Mouse (Mus musculus): ENCODE measurements around the gene Eif3k. TPM values are rescaled to one million over a fixed set of nuclear protein-coding genes. Genes with fewer than 3 reads are reported as not detected.

The Eif3k gene
- total and polyA plus RNA-seq, 3 experiments, result 156 to 221 (median 177) TPM

GRCm38 (mm10) chr7:28993402-28993801 is 11.7 kb upstream of the Eif3k start:
- 79% methylated on average over 3 of the region's 3 CpGs for WGBS
- Histone ChIP-seq H3K4me1 (ENCODE audit: control insufficient read depth, insufficient read depth, low read length) (no peaks in the 10 kb centered on the region), H3K27ac (no peak overlapping the region), H3K27me3 (ENCODE audit: control insufficient read depth, insufficient read depth, low read length) (no peaks in the 10 kb centered on the region), H3K36me3 (ENCODE audit: control insufficient read depth, insufficient read depth, low read length) (no peaks in the 10 kb centered on the region), H3K4me3 (no peak overlapping the region), H3K9ac (ENCODE audit: low read depth, low read length) (no peak overlapping the region), H3K79me2 (replicated peaks; ENCODE audit: control insufficient read depth, insufficient read depth, low read length) (no peaks in the 10 kb centered on the region)
- TF ChIP-seq POLR2A (IDR thresholded peaks at IDR 0.05; ENCODE audit: insufficient read depth, low read depth, low read length) (no peak), EP300 (IDR thresholded peaks at IDR 0.05; ENCODE audit: insufficient read depth, low read depth, low read length) (no peak), CTCF (IDR thresholded peaks at IDR 0.05) (no peak)
- intact Hi-C loops (cut with DNase I), result no loop called here
- no peak for DNase-seq

- no peak overlapping the region for H3K4me3 ChIP-seq
- intact Hi-C loops (cut with DNase I), result no loop called here
- 76% methylated on average over 3 of the region's 3 CpGs for WGBS
Observed at GRCm38 (mm10) chr7:28992997-28993396, 11.3 kb upstream of the Eif3k start.

GRCm38 (mm10) chr7:28991616-28992015 is 10.0 kb upstream of the Eif3k start:
- TF ChIP-seq EP300 (IDR thresholded peaks at IDR 0.05; ENCODE audit: insufficient read depth, low read depth, low read length), result no peak
- TF ChIP-seq CTCF (IDR thresholded peaks at IDR 0.05), result peak; percentile 51
- DNase-seq, result no peak
- Histone ChIP-seq H3K36me3 (ENCODE audit: control insufficient read depth, insufficient read depth, low read length) (no peaks in the 10 kb centered on the region), H3K27ac (no peak overlapping the region), H3K4me1 (ENCODE audit: control insufficient read depth, insufficient read depth, low read length) (no peaks in the 10 kb centered on the region), H3K79me2 (replicated peaks; ENCODE audit: control insufficient read depth, insufficient read depth, low read length) (no peaks in the 10 kb centered on the region), H3K9ac (ENCODE audit: low read depth, low read length) (no peak overlapping the region), H3K27me3 (ENCODE audit: control insufficient read depth, insufficient read depth, low read length) (no peaks in the 10 kb centered on the region), H3K4me3 (no peak overlapping the region)
- 73% methylated on average over 5 of the region's 5 CpGs for WGBS
- intact Hi-C loops (cut with DNase I), result no loop called here

More at GRCm38 (mm10) chr7:28992997-28993396, 11.3 kb upstream of the Eif3k start:
- TF ChIP-seq CTCF (IDR thresholded peaks at IDR 0.05) (no peak), EP300 (IDR thresholded peaks at IDR 0.05; ENCODE audit: insufficient read depth, low read depth, low read length) (no peak), POLR2A (IDR thresholded peaks at IDR 0.05; ENCODE audit: insufficient read depth, low read depth, low read length) (no peak)
- no peaks in the 10 kb centered on the region for H3K36me3 ChIP-seq (ENCODE audit: control insufficient read depth, insufficient read depth, low read length)
- no peak for DNase-seq
- H3K4me1 ChIP-seq (ENCODE audit: control insufficient read depth, insufficient read depth, low read length), result no peaks in the 10 kb centered on the region
- H3K27ac ChIP-seq, result no peak overlapping the region
- no peaks in the 10 kb centered on the region for H3K79me2 ChIP-seq (replicated peaks; ENCODE audit: control insufficient read depth, insufficient read depth, low read length)
- no peak overlapping the region for H3K9ac ChIP-seq (ENCODE audit: low read depth, low read length)
- no peaks in the 10 kb centered on the region for H3K27me3 ChIP-seq (ENCODE audit: control insufficient read depth, insufficient read depth, low read length)

- 60% methylated on average over 14 of the region's 14 CpGs for WGBS
- Histone ChIP-seq H3K79me2 (replicated peaks; ENCODE audit: control insufficient read depth, insufficient read depth, low read length) (no peaks in the 10 kb centered on the region), H3K9ac (ENCODE audit: low read depth, low read length) (no peak overlapping the region), H3K36me3 (ENCODE audit: control insufficient read depth, insufficient read depth, low read length) (no peaks in the 10 kb centered on the region), H3K4me1 (ENCODE audit: control insufficient read depth, insufficient read depth, low read length) (no peaks in the 10 kb centered on the region), H3K4me3 (no peak overlapping the region), H3K27me3 (ENCODE audit: control insufficient read depth, insufficient read depth, low read length) (no peaks in the 10 kb centered on the region), H3K27ac (no peak overlapping the region)
- TF ChIP-seq EP300 (IDR thresholded peaks at IDR 0.05; ENCODE audit: insufficient read depth, low read depth, low read length) (no peak), POLR2A (IDR thresholded peaks at IDR 0.05; ENCODE audit: insufficient read depth, low read depth, low read length) (no peak), CTCF (IDR thresholded peaks at IDR 0.05) (no peak)
- no peak for DNase-seq
- intact Hi-C loops (cut with DNase I), result no loop called here
Observed at GRCm38 (mm10) chr7:28990766-28991273, 9.2 kb upstream of the Eif3k start.

GRCm38 (mm10) chr7:28985207-28985606 is 3.5 kb upstream of the Eif3k start:
- DNase-seq, result no peak
- Histone ChIP-seq H3K36me3 (ENCODE audit: control insufficient read depth, insufficient read depth, low read length) (no peaks in the 10 kb centered on the region), H3K79me2 (replicated peaks; ENCODE audit: control insufficient read depth, insufficient read depth, low read length) (no peaks in the 10 kb centered on the region), H3K9ac (ENCODE audit: low read depth, low read length) (no peak overlapping the region), H3K4me3 (no peak overlapping the region), H3K27me3 (ENCODE audit: control insufficient read depth, insufficient read depth, low read length) (no peaks in the 10 kb centered on the region), H3K4me1 (ENCODE audit: control insufficient read depth, insufficient read depth, low read length) (peaks cover 5% of the 10 kb centered on the region), H3K27ac (no peak overlapping the region)
- no peak for TF ChIP-seq CTCF (IDR thresholded peaks at IDR 0.05)
- intact Hi-C loops (cut with DNase I), result no loop called here
- 50% methylated on average over 7 of the region's 7 CpGs for WGBS

DNA sequence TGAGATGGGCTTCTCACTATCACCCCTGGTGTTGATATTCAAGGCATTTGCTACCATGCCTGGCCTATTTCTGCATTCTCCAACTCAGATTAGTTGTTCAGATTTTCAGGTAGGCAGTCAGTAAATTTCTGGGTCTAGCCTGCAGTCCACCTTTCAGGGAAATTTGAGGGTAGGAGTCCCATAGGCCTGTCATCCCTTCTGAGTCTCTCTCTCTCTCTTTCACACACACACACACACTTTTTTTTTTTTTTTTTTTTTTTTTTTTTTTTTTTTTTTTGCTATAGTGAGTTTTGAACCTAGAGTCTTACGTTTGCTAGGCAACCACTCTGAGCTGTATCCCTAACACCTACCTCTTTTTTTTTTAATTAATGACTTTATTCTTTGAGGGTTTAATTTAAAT is 2.8 kb upstream of the Eif3k start:
- 100% methylated on average over 1 of the region's 1 CpGs for WGBS
- no peaks in the 10 kb centered on the region for H3K79me2 ChIP-seq (replicated peaks; ENCODE audit: control insufficient read depth, insufficient read depth, low read length)
- H3K27ac ChIP-seq, result no peak overlapping the region
- H3K27me3 ChIP-seq (ENCODE audit: control insufficient read depth, insufficient read depth, low read length), result no peaks in the 10 kb centered on the region
- H3K9ac ChIP-seq (ENCODE audit: low read depth, low read length), result no peak overlapping the region
- DNase-seq, result no peak
- H3K36me3 ChIP-seq (ENCODE audit: control insufficient read depth, insufficient read depth, low read length), result no peaks in the 10 kb centered on the region
- H3K4me3 ChIP-seq, result no peak overlapping the region
- peaks cover 5% of the 10 kb centered on the region for H3K4me1 ChIP-seq (ENCODE audit: control insufficient read depth, insufficient read depth, low read length)
- TF ChIP-seq EP300 (IDR thresholded peaks at IDR 0.05; ENCODE audit: insufficient read depth, low read depth, low read length) (no peak), POLR2A (IDR thresholded peaks at IDR 0.05; ENCODE audit: insufficient read depth, low read depth, low read length) (no peak), CTCF (IDR thresholded peaks at IDR 0.05) (no peak)
- intact Hi-C loops (cut with DNase I), result loop anchor here (5.0 kb wide), 3 partner anchors 193 to 318 kb away; partner anchors contain the start of genes Dpf1, Nfkbib and Sirt2

Data from heart, adult 2 months (tissue).